Mouse (Mus musculus) frontal cortex, postnatal 36 days (tissue): ENCODE measurements at regions not wholly inside any gene's neighbourhood (a gene's known extent, or its start where the extent isn't known, plus 50 kb on each side); places are given as distances from the start of the nearest gene placed in this dataset.

Experiments
- DNase-seq, 2 experiments: peaks; one replicate each; pipeline ENCODE4 v3.0.0; 2022; ENCODE audit warnings: low spot score in 2 of 2

DNA sequence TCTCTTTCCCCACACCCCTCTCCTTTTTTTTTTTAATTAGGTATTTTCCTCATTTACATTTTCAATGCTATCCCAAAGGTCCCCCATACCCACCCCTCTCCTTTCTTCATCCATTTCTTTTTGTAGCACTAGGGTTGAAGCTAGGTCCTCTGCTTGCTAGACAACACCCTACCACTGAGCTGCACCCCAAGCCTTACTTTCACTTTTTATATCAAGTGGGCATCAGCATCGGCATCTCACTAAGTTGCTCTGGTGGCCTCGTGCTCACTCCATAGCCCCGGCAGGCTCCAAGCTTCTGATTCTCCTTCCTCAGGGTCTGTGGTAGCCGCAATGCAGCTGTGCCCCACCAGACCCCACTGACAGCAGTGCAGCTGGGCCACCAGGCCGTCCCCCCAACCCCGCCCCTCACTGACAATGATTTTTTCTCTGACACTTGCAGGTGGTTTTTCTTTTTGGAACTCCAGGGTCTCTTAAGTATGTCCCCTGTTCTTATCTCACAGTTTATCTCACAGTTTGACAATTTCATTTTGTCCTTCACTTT is 77.5 kb downstream of the Nufip1 start:
- no peak for DNase-seq

DNA sequence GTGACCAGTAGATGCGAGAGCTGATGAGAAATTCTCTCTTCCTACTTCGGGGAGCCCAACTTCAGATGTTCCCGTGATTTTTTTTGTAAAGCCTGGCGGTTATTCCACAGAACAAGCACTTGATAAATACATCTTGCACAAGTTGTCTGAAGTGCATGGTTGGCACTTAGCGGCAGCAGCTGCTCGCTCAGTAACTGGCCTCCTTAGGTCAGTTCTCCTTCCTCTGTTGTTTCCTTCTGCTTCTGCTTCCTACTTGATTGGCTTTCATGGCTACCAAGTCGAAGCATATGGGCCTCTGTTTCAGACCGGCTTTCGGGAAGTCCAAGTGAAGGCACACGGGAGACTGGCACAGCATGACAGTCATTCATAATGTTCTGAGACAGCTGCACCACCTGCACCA is 84.6 kb downstream of the Nufip1 start:
- DNase-seq, result no peak

DNA sequence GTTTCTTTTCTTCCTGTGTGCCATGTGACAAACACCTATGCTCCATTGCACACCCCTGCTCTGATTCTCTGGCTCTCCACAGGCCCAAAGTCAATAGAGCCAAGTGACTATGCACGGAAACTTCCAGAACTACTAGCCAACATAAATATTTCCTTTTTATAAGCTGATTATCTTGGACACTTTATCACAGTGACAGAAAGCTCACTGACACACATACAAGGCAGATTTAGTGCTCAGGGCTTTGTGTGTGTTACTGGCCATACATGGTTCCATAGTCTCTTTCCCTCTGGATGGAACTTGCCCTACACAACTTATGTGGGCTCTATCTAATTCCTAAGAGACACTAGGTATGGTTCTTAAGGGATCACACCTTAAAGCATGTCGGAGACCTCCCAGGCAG is 86.7 kb downstream of the Nufip1 start:
- DNase-seq, result no peak

DNA sequence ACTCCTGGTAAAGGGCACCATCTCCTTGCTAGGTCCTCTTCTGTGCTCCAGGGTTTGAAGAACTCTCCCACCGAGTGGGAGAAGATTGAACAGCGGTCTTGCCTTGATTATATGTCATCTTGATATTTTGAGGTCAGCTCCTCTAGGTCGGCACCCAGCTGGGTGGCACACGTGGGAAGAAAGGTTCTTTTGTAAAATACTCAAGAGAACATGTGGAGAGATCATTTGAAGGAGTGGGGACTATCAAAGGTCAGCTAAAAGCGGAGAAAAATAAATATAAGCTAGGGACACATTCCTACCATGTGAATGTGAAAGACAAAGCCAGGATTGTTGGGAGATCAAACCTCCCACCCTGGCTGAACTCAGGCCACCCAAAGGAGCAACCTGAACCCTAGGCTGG is 87.7 kb downstream of the Nufip1 start:
- DNase-seq, result no peak

DNA sequence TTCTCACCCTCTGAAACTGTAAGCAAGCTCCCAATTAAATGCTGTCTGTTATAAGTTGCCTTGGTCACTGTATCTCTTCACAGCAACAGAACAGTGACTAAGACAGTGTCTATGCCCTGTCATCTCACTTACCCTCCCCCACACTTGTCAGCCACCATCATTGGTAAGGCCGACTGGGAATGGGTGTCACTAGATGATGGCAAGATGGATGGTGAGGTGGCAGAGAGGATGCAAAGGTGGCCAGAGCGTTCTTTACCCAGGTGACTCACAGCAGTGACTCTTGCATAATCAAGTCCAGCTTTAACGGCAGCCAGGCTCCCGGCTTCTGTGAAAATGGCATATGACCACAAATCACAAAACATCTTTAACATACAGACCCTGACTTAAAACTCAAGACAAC is 91.9 kb downstream of the Nufip1 start:
- DNase-seq, result no peak

DNA sequence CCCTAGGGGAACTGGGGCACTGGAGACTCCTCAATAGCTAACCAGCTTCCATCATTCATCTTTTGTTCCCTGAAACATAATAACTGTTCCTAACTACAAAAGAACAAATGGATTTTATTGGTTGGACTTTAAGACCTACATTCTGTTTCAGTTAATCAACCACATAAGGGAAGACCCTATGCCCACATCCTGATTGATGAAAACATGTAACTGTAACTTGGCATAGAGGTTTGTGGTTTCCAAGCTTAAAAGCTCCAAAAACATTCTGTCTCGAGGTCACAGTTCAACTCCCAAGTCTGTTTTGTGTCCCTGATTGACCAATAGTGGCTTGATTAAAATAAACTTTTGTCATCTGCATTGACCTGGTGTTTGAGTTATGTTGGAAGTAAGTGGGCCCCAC is 92.4 kb downstream of the Nufip1 start:
- no peak for DNase-seq

DNA sequence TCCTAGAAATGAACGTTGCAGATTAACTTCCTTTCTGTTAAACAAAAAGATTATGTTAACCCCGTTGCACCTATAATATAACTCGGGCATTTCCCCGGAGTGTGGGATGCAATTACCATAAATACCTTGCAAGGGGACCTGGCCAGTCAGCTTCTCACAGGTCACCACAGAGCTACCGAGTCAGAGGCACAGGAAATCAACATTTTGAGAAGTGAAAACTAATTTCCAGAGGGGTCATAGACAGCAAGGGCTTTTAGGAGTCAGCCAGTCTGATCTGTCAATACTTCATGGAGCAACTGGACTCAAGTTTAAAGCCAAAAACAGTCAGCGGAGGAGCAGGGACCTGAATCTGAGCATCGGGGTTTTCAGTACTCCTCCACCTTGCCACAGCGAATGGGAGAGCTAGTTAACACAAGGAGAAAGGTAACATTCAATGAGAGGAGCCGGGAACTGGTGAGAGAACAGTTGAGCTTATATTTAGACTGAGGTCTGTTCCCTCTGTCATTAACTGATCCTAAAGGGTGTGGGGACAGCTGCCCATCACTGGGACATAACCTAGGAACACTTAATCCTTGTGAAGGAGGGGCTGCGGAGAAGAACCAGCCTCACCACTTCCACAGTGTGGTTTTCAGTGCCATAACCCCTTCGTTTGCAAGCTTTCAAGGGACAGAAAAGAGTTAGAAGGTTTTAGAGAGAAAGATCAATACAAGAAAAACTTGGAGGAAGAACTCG is 105.9 kb downstream of the Nufip1 start:
- DNase-seq, result no peak

DNA sequence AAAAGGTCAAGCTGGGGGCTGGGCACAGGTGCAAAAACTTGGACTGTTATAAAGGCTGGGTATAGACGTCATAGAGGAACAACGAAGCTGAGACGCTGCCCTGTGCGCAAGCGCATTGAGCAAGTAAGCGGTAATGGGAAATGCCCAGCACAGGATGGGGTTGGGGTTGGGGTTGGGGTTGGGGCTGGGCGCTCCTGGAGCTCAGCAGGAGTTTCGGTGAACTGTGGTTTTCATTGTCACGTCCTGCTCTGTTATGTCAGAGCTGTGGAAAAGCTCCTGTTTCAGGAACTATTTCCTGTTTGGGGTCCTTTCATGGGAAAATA is 106.4 kb downstream of the Nufip1 start:
- DNase-seq, result no peak

DNA sequence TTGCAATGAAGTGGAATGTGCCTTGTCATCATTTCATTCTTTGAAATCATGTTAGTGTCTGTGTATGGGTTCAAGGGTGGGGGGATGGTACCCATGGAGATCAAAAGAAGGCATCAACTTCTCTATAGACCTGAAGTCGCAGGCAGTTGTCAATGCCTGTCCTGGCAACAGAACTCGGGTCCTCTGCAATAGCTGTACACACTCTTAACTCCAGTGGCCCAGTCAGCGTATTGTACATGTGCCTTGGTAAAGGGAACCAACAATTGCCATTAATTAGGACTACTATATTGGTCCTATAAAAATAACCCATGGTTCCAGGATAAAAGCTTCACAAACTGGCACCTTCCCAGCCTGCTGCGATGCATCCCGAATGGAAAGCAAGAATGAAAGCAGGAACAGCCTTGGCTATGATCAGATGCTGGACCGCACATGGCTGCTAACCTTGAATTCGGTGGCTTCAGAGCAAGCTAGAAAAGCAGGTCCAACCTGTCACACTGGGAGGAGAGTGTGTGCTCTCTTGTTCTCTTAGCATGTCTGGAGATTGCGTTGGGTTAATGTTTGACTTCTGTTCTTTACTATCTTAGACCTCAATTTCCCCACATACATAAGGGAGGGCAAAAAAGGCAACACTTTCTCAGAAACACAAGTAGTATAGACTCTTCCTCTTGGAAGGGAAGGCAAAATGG is 107.0 kb downstream of the Nufip1 start:
- DNase-seq, result no peak

DNA sequence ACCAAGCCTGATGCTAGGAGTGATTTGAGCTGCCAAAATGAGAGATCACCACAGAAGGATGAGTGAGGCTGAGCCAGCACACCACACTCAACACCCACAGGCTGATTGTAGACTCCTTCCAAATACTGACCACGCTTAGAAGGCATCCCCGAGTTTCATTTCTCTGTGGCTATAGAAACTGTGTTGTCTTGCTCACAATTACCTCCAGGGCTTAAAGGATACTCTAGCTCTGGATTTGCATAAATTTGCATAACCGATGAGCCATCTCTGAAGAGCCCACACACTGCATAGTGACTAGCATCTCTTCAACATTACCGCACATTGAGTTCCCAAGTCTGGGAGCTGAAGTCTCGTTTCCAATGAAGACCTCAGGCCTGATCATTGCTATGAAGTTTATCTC is 110.3 kb downstream of the Nufip1 start:
- DNase-seq, result peak in 1 of 2 experiments; percentile 9

DNA sequence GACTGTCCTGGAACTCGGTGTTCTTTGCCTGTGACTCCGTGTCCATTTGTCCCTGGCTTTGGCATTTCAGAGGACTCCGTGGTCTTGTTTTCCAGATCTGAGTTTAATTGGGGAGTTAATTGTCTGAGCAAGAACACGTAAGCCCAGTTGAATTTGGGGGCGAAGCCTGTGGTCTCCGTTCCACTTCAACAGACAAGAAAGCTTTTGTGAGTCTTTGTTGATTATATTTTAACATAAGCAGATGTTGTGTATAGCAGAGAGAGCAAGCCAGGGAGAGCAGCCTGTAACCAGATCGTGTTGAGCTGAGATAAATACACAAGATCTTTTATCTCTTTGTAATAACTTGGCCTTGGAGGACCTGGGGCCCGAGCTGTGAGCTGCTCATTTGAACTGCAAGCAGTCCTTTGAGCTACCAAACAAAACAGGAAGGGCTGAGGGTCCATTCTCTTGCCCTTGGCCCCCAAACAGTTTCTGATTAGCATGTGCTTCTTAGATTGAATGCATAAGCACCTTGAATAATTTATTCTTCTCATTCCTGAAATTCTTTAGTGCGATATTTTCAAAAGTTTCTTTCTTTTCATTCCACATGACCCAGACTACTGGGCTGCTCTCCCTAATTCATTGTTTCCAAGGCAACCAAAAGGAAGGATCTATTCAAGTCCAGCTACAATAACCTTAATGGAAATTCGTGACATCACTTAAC is 111.1 kb downstream of the Nufip1 start:
- DNase-seq, result peak; percentile 6 to 7

DNA sequence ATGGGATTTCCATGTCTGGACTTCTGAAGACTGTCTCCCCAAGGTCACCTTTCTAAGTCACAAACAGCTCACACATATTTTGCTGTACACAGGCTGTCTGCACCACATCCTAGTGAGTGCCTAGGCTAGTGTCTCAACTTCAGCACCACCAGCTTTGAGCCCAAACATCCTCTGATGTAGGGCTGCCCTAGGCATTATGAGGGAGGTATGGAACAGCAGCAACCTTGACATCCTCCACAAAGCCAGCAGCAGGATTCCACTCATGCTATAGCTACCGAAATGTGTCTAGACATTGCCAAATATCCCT is 111.6 kb downstream of the Nufip1 start:
- no peak for DNase-seq

DNA sequence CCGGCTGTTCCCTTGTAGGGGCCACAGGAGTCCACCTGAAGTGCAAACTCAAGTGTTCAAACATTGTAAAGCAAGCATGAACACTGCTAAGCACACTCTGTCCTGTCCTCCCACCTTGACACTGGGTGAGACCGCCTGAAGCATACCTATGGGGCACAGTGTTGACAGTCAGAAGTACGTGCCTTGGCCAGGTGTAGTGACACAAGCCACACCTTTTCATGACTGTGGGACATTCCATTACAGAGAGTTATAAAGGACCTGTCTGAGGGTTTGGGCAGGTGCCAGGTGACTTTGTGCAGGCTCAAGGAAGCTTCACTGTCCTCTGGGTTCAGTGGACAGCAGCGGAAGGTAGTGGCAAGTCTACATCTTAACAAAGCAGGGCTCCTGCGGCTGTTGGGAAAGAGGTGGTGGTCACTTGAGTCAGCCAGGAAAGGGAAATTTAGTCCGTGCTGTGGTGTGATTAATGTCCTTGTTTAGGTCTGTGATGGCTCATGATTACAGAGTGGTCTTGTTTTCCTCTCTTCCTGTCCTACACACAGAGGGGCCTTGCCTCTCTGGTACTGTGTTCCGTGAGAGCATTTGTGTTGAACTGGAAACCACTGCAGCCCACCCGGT is 112.5 kb downstream of the Nufip1 start:
- DNase-seq, result no peak

DNA sequence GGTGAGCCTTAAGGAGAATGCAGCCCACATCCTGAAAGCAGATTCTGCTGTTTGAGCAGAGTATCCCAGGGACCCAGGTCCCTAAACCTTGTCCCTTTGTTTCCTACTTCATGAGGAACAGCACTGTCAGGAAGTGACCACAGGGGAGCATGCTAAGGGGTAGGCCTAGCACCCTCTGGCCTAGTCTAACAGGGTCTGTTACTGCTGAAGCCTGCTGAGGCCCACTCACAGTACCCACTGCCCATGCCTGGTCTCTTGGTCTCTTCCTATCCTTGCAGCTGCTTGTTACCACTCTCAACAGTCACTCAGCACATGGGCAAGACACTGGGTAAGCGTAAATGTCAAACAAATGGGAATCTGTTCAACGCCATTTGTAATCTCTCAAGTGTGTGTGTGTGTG is 113.2 kb downstream of the Nufip1 start:
- DNase-seq, result no peak

DNA sequence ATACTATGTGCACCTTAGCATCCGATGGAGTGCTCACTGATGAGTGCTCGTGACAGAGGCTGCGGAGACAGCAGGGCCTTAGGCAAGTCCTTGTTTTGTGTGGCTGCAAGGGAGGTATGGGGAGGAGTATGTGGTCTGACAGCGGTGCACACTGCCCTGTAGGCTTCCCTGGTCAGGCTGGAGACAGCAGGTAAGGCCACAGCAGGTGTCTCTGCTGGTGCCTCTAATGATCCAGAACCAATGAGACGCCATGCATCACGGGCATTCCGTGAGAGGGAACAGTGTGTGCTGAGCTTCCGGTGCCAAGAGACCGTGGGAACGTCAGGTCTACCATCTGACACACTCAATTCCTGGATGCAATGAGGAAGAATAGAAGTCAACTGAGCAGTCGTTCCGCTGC is 114.8 kb downstream of the Nufip1 start:
- DNase-seq, result no peak

DNA sequence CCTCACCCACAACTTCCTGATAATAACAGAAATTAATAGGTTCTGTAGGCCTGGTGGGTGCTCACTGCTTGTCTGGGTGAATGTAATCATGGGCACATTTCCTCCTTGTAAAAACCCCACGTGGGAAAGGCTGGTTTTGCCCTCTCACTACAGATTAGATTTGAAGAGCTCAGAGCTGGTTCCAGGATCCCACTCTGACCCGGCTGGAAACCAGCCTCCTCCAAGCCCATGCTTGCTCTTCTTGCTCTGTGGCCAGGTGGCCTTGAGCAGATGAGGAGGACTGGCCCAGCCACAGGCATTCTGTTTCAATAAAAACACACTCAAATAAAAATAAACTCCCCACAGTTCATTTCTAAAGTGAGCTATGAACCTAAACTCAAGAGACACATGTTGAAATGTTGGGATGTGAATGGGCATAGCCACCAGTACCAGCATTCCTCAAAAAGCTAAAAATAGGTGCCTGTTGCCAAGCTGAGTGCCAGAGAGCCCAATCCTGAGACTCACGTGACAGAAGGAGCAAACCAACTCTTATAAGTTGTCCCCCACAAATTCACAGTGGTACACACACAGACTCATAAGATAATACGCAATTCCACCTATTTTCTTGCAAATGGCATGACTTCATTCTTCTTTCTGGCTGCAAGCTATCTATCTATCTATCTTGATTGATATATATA is 116.1 kb downstream of the Nufip1 start:
- no peak for DNase-seq

DNA sequence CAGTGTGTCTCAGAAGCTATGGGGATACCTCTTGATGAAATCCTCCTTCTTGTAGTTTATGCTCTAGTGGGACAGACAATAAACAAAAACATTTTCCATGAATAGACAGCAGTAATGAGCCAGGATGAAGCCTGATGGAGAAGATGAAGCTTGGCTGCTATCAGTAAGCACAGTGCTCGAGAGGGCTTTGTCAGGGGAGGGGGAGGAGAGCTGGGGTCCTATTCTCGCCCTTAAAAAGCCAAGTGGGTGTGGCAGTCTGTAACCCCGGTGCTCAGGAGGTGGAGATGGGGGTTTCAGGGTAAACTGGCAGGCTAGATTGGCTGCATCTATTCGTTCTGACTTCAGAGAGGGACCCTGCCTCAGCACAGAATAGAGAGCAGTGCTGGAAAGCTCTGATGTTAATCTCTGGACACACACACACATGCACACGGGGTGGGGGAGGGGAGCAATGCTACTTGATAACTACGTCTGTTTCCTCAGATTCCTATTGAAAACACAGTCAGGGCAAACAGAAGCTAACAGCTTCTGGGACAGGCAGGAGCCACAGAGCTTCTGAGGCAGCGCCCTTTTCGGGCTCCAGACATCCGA is 118.4 kb downstream of the Nufip1 start:
- DNase-seq, result no peak

DNA sequence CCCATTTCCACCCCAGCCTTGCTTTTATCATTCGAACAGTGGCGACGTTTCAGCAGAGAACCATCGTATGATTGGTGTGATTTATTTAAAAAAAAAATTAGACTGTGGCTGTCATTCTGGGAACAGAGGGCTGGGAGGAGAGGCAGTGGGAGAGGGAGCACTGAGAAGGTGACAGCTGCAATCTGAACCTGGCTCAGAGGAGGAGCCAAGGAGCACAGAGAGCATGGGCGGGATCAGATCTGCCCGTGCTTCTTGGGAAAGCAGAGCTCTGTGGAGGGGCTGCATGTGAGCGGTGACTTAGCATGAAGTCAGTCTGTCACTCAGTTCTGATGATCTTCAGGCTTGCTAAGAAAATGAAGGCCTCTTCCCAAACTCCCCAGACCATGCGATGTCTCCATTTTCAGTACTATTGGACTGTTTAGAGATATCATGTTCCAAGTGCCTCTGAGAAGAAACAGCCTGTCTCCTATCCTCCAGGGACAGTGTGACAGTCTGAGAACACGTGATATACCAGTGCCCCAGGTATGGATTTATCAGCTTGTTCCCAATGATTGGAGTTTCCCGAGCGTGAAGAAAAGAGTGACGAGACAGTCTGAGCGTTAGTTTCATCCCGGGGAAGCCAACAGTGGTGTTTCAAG is 129.3 kb downstream of the Nufip1 start:
- DNase-seq, result no peak

DNA sequence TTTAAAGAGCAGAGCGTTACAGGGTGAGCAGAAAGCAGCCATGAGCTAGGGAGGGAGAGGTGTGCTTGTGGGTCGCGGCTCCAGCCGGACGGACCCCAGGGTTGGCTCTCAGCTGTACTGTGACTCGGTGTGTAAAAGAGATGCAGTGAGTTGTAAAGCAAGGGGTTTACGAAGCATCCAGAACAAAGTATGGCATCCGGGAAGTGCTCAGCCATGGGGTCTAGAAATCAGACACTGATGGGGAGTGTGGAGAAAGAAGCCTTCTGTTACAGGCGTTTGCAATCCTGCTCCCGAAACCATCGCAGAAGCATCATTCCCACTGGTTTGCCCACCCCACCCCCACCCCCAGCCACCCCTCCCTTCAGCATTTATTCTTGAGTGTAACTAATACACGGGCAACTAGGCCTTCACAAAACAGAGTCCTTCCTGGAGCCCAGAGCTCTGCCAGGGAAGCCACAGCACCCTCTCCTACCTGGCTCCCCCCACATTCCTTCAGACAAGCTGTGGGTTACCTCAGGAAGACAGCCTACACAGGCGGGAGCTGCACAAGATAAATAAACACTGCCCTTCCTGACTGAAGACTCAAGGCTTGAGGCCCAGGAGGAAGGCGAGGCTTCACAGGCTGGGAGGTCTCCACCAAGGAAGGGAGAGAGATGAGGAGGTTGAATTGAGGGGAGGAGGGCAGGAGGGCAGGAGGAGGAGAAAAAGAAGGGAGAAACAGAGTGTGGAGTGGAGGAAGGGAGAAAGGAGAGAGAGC is 133.1 kb downstream of the Nufip1 start:
- no peak for DNase-seq

DNA sequence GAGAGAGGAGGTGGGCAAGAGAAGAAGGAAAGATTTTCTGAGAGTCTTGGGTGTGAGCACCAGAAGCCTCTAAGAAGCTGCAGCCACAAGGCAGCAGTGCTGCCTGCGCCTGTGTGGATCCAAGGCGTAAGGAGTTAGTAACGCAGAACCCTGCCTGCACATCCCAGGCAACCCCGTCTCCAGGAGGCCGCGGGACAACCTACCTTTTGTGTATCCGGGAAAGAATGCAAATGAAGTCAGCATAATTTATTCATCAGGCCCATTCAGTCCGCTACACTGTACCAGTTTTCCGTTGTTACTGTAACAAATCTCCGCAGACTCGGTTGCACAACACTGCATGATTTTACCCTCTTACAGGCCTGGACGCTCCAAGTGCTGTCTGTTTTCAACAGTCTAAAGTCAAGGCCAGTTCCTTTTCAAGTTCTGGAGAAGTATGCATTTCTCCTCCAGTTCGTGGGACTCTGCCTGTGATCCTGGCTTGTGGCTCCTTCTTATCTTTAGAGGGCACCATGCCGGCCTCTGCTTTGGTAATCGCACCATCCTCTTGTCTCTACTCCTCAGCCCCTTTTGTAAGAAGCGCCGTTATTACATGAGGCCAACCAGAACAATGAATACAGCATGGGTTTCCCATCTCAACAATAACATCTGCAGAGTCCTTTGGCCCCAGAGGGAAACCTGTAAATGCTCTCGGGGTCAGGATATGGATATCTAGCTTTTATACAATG is 133.8 kb downstream of the Nufip1 start:
- no peak for DNase-seq
